Comparison of ENCODE assay signal across 8 mouse cellular contexts in genomic region chr10:7391561-7391934, GRCm38 (mm10).
A peak's percentile ranks its signal among the peaks of the same experiment; 100 is the strongest.
DNase-seq lines count a peak whose midpoint lies in the region; ATAC-seq and TF ChIP-seq lines count a peak whose summit lies in the region.

No protein-coding gene starts in this region.

- no peak for TF ChIP-seq EP300 in lung, postnatal 0 days (IDR thresholded peaks at IDR 0.05)

- H3K4me3 ChIP-seq in lung, postnatal 0 days (ENCODE audit: low read depth, low read length) = peak overlapping the region; percentile 64
- H3K4me3 ChIP-seq in embryonic facial prominence, embryonic 13.5 days = peak overlapping the region; percentile 59
- H3K4me3 ChIP-seq in hindbrain, embryonic 15.5 days = peak overlapping the region; percentile 69

- ATAC-seq in lung, postnatal 0 days = peak; percentile 11; the same call in 1 of the 2 replicates
- 0 out of 2 replicates have a peak, but pooled peaks have one; percentile 32 for ATAC-seq in embryonic facial prominence, embryonic 13.5 days (ENCODE audit: insufficient number of reproducible peaks, insufficient read depth, low FRiP score, low TSS enrichment, low read depth)
- peak; percentile 65 for ATAC-seq in hindbrain, embryonic 15.5 days (ENCODE audit: low FRiP score, low read depth)
- ATAC-seq in erythroblast, adult 5-6 weeks (replicated peaks; ENCODE audit: low FRiP score, poor library complexity, severe bottlenecking) = no peak

- peak overlapping the region; percentile 96 for H3K4me2 ChIP-seq in lung, postnatal 0 days (replicated peaks; ENCODE audit: low read depth, low read length)
- peak overlapping the region; percentile 97 for H3K4me2 ChIP-seq in embryonic facial prominence, embryonic 13.5 days
- peak overlapping the region; percentile 100 for H3K4me2 ChIP-seq in hindbrain, embryonic 15.5 days

- DNase-seq in lung, postnatal 0 days (ENCODE audit: low spot score) = peak; percentile 24
- no peak for DNase-seq in lung, postnatal 10 days
- DNase-seq in mesoderm, embryonic 11.5 days (ENCODE audit: low read depth, low spot score) = peak; percentile 36
- no peak for DNase-seq in urinary bladder, postnatal 14 days (ENCODE audit: low spot score)
- DNase-seq in spleen, postnatal 36 days (ENCODE audit: low spot score in 2 of 2) = no peak

- H3K9me3 ChIP-seq in lung, postnatal 0 days (ENCODE audit: low read length) = no peaks in the 10 kb centered on the region
- 0 out of 2 replicates have a peak, but pooled peaks cover 2% of the 10 kb centered on the region for H3K9me3 ChIP-seq in embryonic facial prominence, embryonic 13.5 days
- H3K9me3 ChIP-seq in hindbrain, embryonic 15.5 days = no peaks in the 10 kb centered on the region

- WGBS in lung, postnatal 0 days = 0% methylated on average over 18 of the region's 20 CpGs
- under 1% methylated on average over 20 of the region's 20 CpGs for WGBS in embryonic facial prominence, embryonic 13.5 days
- WGBS in hindbrain, embryonic 15.5 days = 0% methylated on average over 20 of the region's 20 CpGs

- no peaks in the 10 kb centered on the region for H3K36me3 ChIP-seq in lung, postnatal 0 days (ENCODE audit: insufficient read depth, low read length)
- no peaks in the 10 kb centered on the region for H3K36me3 ChIP-seq in embryonic facial prominence, embryonic 13.5 days
- no peaks in the 10 kb centered on the region for H3K36me3 ChIP-seq in hindbrain, embryonic 15.5 days

- no peak overlapping the region for H3K27ac ChIP-seq in lung, postnatal 0 days (ENCODE audit: low read length)
- no peak overlapping the region for H3K27ac ChIP-seq in embryonic facial prominence, embryonic 13.5 days
- H3K27ac ChIP-seq in hindbrain, embryonic 15.5 days (replicated peaks) = no peak overlapping the region

- H3K9ac ChIP-seq in lung, postnatal 0 days (replicated peaks; ENCODE audit: low read depth) = no peak overlapping the region
- H3K9ac ChIP-seq in embryonic facial prominence, embryonic 13.5 days = peak overlapping the region; percentile 69
- peak overlapping the region; percentile 45 for H3K9ac ChIP-seq in hindbrain, embryonic 15.5 days

- H3K27me3 ChIP-seq in lung, postnatal 0 days (replicated peaks; ENCODE audit: insufficient read depth, low read length) = peaks cover 10% of the 10 kb centered on the region
- H3K27me3 ChIP-seq in embryonic facial prominence, embryonic 13.5 days = peaks cover 51% of the 10 kb centered on the region
- peaks cover 30% of the 10 kb centered on the region for H3K27me3 ChIP-seq in hindbrain, embryonic 15.5 days

- TF ChIP-seq CTCF in lung, postnatal 0 days (IDR thresholded peaks at IDR 0.05) = no peak

- H3K4me1 ChIP-seq in lung, postnatal 0 days (ENCODE audit: insufficient read depth, low read depth, low read length) = peaks cover 3% of the 10 kb centered on the region; the same call in 1 of the 2 replicates
- peaks cover 19% of the 10 kb centered on the region for H3K4me1 ChIP-seq in embryonic facial prominence, embryonic 13.5 days
- peaks cover 29% of the 10 kb centered on the region for H3K4me1 ChIP-seq in hindbrain, embryonic 15.5 days (replicated peaks)

Comparison
In these comparisons a context has a peak if more than half of its experiments do, and no peak if none do; other contexts are left out.
1. DNase-seq: peak in lung, postnatal 0 days (single experiment) and mesoderm, embryonic 11.5 days (single experiment); none in lung, postnatal 10 days (single experiment), urinary bladder, postnatal 14 days (single experiment) and spleen, postnatal 36 days (0 of 2).
2. Peak in every context shown above with its lines, with median percentiles within 50 percentile points of each other: H3K4me2 ChIP-seq and H3K4me3 ChIP-seq.